Mouse (Mus musculus) liver, adult 2 months (tissue): Measurements from ENCODE around the gene Chrm3.

ENCODE experiments used
- CTCF ChIP-seq: fragments of 200-500 bp; IDR thresholded peaks from 2 replicates; pipeline ENCODE4 v1.5.1; 2011; ENCODE audit warnings: low read depth, low read length, control low read depth
- POLR2A ChIP-seq: fragments of 200-500 bp; IDR thresholded peaks from 2 replicates; pipeline ENCODE4 v1.6.1; 2011; ENCODE audit warnings: low read length, control low read depth; ENCODE audit not compliant: insufficient read depth; ENCODE audit errors: extremely low read depth

GRCm38 (mm10) chr13:10058993-10059392 is 301.7 kb downstream of the Chrm3 start:
- TF ChIP-seq CTCF (no peak), POLR2A (no peak)
